Mouse (Mus musculus) spleen, postnatal 0 days (tissue): ENCODE results near the gene Ccnh. TPM values are rescaled to one million over a fixed set of nuclear protein-coding genes. Genes with fewer than 3 reads are reported as not detected.

ENCODE experiments used
- polyA plus RNA-seq: library from polyadenylated mRNA; unstranded; fragments of >200 nt; fragmentation: Nextera tagmentation; extraction: Ambion mirVana; gene quantifications from 2 replicates; pipeline ENCODE4 v1.2.1, GENCODE M21; 2015

The Ccnh gene
- polyA plus RNA-seq: 74.0 and 77.5 TPM in 2 replicates

GRCm38 (mm10) chr13:85188903-85189643 lies at the start of gene Ccnh:
Gene Ccnh, plus strand, starts transcription at chr13:85189408.

Other genes with a start within 250 kb of the Ccnh start
- gene Rasa1, start 99.7 kb downstream of the Ccnh start, polyA plus RNA-seq: 22.7 and 25.7 TPM in 2 replicates